ENCODE assay signal across 8 mouse cellular contexts in the genomic region with DNA sequence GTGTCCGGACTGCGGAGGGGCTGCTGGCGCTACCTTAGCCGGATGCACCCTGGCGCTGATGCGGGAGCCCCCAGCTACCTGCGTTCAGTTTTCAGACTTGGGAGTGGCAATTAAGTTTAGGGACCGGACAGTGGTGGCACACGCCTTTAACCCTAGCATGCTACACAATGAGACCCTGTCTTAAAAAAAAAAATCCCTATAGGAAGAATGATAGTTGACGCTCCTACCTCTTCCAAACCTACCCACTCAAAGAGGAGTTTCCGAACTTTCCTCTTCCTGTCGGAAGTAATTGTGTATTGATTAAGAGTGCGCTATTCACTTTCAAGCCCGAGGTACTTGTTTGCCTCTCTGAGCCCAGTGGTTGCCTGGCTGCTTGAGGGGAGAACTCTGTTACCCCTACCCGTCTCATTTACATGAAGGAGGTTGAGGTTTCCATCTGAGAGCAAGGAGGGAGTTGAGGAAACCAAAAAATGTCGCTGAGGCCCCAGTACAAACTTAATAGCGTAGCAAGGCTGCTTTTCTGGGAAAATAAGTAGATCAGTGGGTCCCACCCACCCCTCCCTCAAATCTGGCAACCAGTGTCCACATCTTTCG. TPM values are rescaled to one million over a fixed set of nuclear protein-coding genes. Genes with fewer than 3 reads are reported as not detected.
DNase-seq lines count a peak whose midpoint lies in the region; ATAC-seq and TF ChIP-seq lines count a peak whose summit lies in the region.

No protein-coding gene starts in this region.

- peak overlapping the region; percentile 85 for H3K9ac ChIP-seq in kidney, embryonic 16.5 days (replicated peaks; ENCODE audit: low read length)
- peak overlapping the region; percentile 71; the same call in 1 of the 2 replicates for H3K9ac ChIP-seq in hindbrain, embryonic 16.5 days (ENCODE audit: low read depth, low read length)
- peak overlapping the region; percentile 60; the same call in 1 of the 2 replicates for H3K9ac ChIP-seq in midbrain, embryonic 15.5 days

- no peaks in the 10 kb centered on the region for H3K36me3 ChIP-seq in kidney, embryonic 16.5 days (ENCODE audit: insufficient read depth, low read length)
- no peaks in the 10 kb centered on the region for H3K36me3 ChIP-seq in hindbrain, embryonic 16.5 days (ENCODE audit: control insufficient read depth, insufficient read depth, low read length)
- no peaks in the 10 kb centered on the region for H3K36me3 ChIP-seq in midbrain, embryonic 15.5 days (replicated peaks)

- DNase-seq in kidney, adult 11 months: no peak
- no peak for DNase-seq in layer of hippocampus, postnatal 25 days (ENCODE audit: extremely low spot score in 1 of 2, low spot score in 1 of 2)
- no peak for DNase-seq in urinary bladder, postnatal 36 days (ENCODE audit: low spot score in 2 of 2)
- no peak for DNase-seq in thymus, postnatal 10 days (ENCODE audit: low spot score in 2 of 2)

- H3K9me3 ChIP-seq in kidney, embryonic 16.5 days (ENCODE audit: low read length): no peaks in the 10 kb centered on the region
- H3K9me3 ChIP-seq in hindbrain, embryonic 16.5 days (ENCODE audit: control insufficient read depth, low read length): no peaks in the 10 kb centered on the region
- H3K9me3 ChIP-seq in midbrain, embryonic 15.5 days: no peaks in the 10 kb centered on the region

- no peak for TF ChIP-seq CTCF in cortical plate, adult 2 months (IDR thresholded peaks at IDR 0.05; ENCODE audit: extremely low read depth, insufficient read depth, low read length)

- peak overlapping the region; percentile 75 for H3K4me3 ChIP-seq in kidney, embryonic 16.5 days (ENCODE audit: low read length)
- H3K4me3 ChIP-seq in cortical plate, adult 2 months (ENCODE audit: insufficient read depth, low read length): peak overlapping the region; percentile 48
- peak overlapping the region; percentile 73 for H3K4me3 ChIP-seq in hindbrain, embryonic 16.5 days (ENCODE audit: low read length)
- H3K4me3 ChIP-seq in midbrain, embryonic 15.5 days: peak overlapping the region; percentile 69

- no peak for ATAC-seq in kidney, embryonic 16.5 days (ENCODE audit: low FRiP score, low TSS enrichment)
- ATAC-seq in hindbrain, embryonic 16.5 days: no peak
- no peak for ATAC-seq in midbrain, embryonic 15.5 days (replicated peaks)

- peaks cover 44% of the 10 kb centered on the region for H3K4me1 ChIP-seq in kidney, embryonic 16.5 days (ENCODE audit: insufficient read depth, low read length)
- no peaks in the 10 kb centered on the region for H3K4me1 ChIP-seq in cortical plate, adult 2 months (ENCODE audit: control insufficient read depth, insufficient read depth, low read length)
- H3K4me1 ChIP-seq in hindbrain, embryonic 16.5 days (ENCODE audit: control insufficient read depth, insufficient read depth, low read depth, low read length): peaks cover 19% of the 10 kb centered on the region
- peaks cover 34% of the 10 kb centered on the region for H3K4me1 ChIP-seq in midbrain, embryonic 15.5 days

- H3K27ac ChIP-seq in kidney, embryonic 16.5 days (ENCODE audit: low read length): peak overlapping the region; percentile 77; the same call in 1 of the 2 replicates
- no peak overlapping the region for H3K27ac ChIP-seq in cortical plate, adult 2 months (ENCODE audit: insufficient read depth, low read length)
- H3K27ac ChIP-seq in hindbrain, embryonic 16.5 days (ENCODE audit: low read depth, low read length): no peak overlapping the region; the same call in 1 of the 2 replicates
- H3K27ac ChIP-seq in midbrain, embryonic 15.5 days: 0 out of 2 replicates have a peak overlapping the region, but pooled peaks have one; percentile 61

- peaks cover 6% of the 10 kb centered on the region; the same call in 1 of the 2 replicates for H3K27me3 ChIP-seq in kidney, embryonic 16.5 days (ENCODE audit: insufficient read depth, low read length)
- H3K27me3 ChIP-seq in hindbrain, embryonic 16.5 days (replicated peaks; ENCODE audit: control insufficient read depth, insufficient read depth, low read length): peaks cover 20% of the 10 kb centered on the region
- H3K27me3 ChIP-seq in midbrain, embryonic 15.5 days (replicated peaks): peaks cover 44% of the 10 kb centered on the region

- WGBS in kidney, embryonic 16.5 days: 4% methylated on average over 18 of the region's 18 CpGs
- WGBS in hindbrain, embryonic 16.5 days: 3% methylated on average over 18 of the region's 18 CpGs
- WGBS in midbrain, embryonic 15.5 days: 3% methylated on average over 18 of the region's 18 CpGs

- H3K4me2 ChIP-seq in kidney, embryonic 16.5 days (replicated peaks; ENCODE audit: low read depth, low read length): peak overlapping the region; percentile 87
- peak overlapping the region; percentile 99 for H3K4me2 ChIP-seq in hindbrain, embryonic 16.5 days (ENCODE audit: low read length)
- H3K4me2 ChIP-seq in midbrain, embryonic 15.5 days: peak overlapping the region; percentile 99

- no peak for TF ChIP-seq POLR2A in cortical plate, adult 2 months (IDR thresholded peaks at IDR 0.05; ENCODE audit: extremely low read depth, insufficient read depth, low read length)

RNA-seq across cellular contexts. Expression of a gene that starts 1.1 kb away (rescaled TPM):
- polyA plus RNA-seq in kidney, embryonic 16.5 days (2015; fragmentation: Nextera tagmentation; extraction: Ambion mirVana): 14.1 and 16.8 TPM in 2 replicates
- 43.0 and 44.7 TPM in 2 replicates for polyA plus RNA-seq in cortical plate, adult 2 months (2012; rRNA removed)
- polyA plus RNA-seq in hindbrain, embryonic 16.5 days (2015; fragmentation: Nextera tagmentation; extraction: Ambion mirVana): 4.9 and 7.8 TPM in 2 replicates
- 24.1 and 24.6 TPM in 2 replicates for polyA plus RNA-seq in midbrain, embryonic 15.5 days (2015; fragmentation: Nextera tagmentation; extraction: Ambion mirVana)
- total RNA-seq in layer of hippocampus, postnatal 25 days (2021): 10 to 100 TPM; 38.7 to 42.3 TPM

RNA-seq across cellular contexts. Expression of a gene that starts 36.8 kb away (rescaled TPM):
- 0.06 TPM in 1 of 2 replicates, not detected in the other for polyA plus RNA-seq in kidney, embryonic 16.5 days (2015; fragmentation: Nextera tagmentation; extraction: Ambion mirVana)
- polyA plus RNA-seq in cortical plate, adult 2 months (2012; rRNA removed): 0.06 and 0.10 TPM in 2 replicates
- polyA plus RNA-seq in hindbrain, embryonic 16.5 days (2015; fragmentation: Nextera tagmentation; extraction: Ambion mirVana): not detected in 2 replicates
- polyA plus RNA-seq in midbrain, embryonic 15.5 days (2015; fragmentation: Nextera tagmentation; extraction: Ambion mirVana): 0.08 TPM in 1 of 2 replicates, not detected in the other
- total RNA-seq in layer of hippocampus, postnatal 25 days (2021): not detected

Comparison
In these comparisons a context has a peak if more than half of its experiments do, and no peak if none do; other contexts are left out.
1. H3K27ac ChIP-seq: peak in kidney, embryonic 16.5 days (single experiment) and midbrain, embryonic 15.5 days (single experiment); none in cortical plate, adult 2 months (single experiment) and hindbrain, embryonic 16.5 days (single experiment).
2. Peak in every context shown above with its lines, with median percentiles within 50 percentile points of each other: H3K4me2 ChIP-seq, H3K4me3 ChIP-seq and H3K9ac ChIP-seq.